Mouse (Mus musculus): ENCODE results near the gene Hormad1.

- TF ChIP-seq GATA1 (IDR thresholded peaks at IDR 0.05; ENCODE audit: low read length) (no peak), TAL1 (IDR thresholded peaks at IDR 0.05; ENCODE audit: low read length) (no peak)
Observed at GRCm38 (mm10) chr3:95587754-95588603, 28.5 kb downstream of the Hormad1 start.

All from erythroblast, embryonic 14.5 days (primary cell).